Mouse (Mus musculus) lung, embryonic 16.5 days (tissue): ENCODE data around the gene Wars. TPM values are rescaled to one million over a fixed set of nuclear protein-coding genes. Genes with fewer than 3 reads are reported as not detected.

Experiments used
- ATAC-seq: fragments of 200-750 bp; cut with Nextera tagmentation; 2 replicates; pipeline ENCODE4 v1.8.0; 2017; ENCODE audit warnings: low read depth, mild to moderate bottlenecking, moderate library complexity
- H3K27ac ChIP-seq: fragments of 300-500 bp; sonication (generic); 2 replicates; pipeline ENCODE4 v1.5.1; 2014; ENCODE audit warnings: mild to moderate bottlenecking, control low read depth, low read length
- H3K27me3 ChIP-seq: fragments of 300-500 bp; sonication (generic); 2 replicates; pipeline ENCODE4 v1.6.1; 2014; ENCODE audit warnings: low read depth, low read length, mixed read lengths; ENCODE audit not compliant: control insufficient read depth, insufficient read depth
- H3K36me3 ChIP-seq: fragments of 300-500 bp; sonication (generic); 2 replicates; pipeline ENCODE4 v1.6.1; 2014; ENCODE audit warnings: low read length; ENCODE audit not compliant: control insufficient read depth, insufficient read depth
- H3K4me1 ChIP-seq: fragments of 300-500 bp; sonication (generic); replicated peaks from 2 replicates; pipeline ENCODE4 v1.6.1; 2014; ENCODE audit warnings: low read length, mixed read lengths; ENCODE audit not compliant: control insufficient read depth, insufficient read depth
- H3K4me2 ChIP-seq: fragments of 300-500 bp; sonication (generic); 2 replicates; pipeline ENCODE4 v1.6.1; 2014; ENCODE audit warnings: low read depth, low read length, control low read depth
- H3K4me3 ChIP-seq: fragments of 300-500 bp; sonication (generic); 2 replicates; pipeline ENCODE4 v1.5.1; 2014; ENCODE audit warnings: mild to moderate bottlenecking, low read length, control low read depth
- H3K9ac ChIP-seq: fragments of 300-500 bp; sonication (generic); 2 replicates; pipeline ENCODE4 v1.6.1; 2014; ENCODE audit warnings: low read length, control low read depth
- H3K9me3 ChIP-seq: fragments of 300-500 bp; sonication (generic); 2 replicates; pipeline ENCODE4 v1.6.1; 2016; ENCODE audit warnings: low read length; ENCODE audit not compliant: control insufficient read depth
- whole genome bisulfite sequencing: fragments of 180-500 bp; shearing (Covaris S2); extraction: QIAGEN DNeasy Blood & Tissue Kit; methylation state at CpG from one replicate; pipeline ENCODE4 v1.1.7; 2014; 5-methylcytosine and 5-hydroxymethylcytosine counted together
- polyA plus RNA-seq: library from polyadenylated mRNA; unstranded; fragments of >200 nt; fragmentation: Nextera tagmentation; extraction: Ambion mirVana; gene quantifications from 2 replicates; pipeline ENCODE4 v1.2.1, GENCODE M21; 2015

Gene Wars
- polyA plus RNA-seq, 1 experiment from 2014 or later = 77.8 TPM

DNA sequence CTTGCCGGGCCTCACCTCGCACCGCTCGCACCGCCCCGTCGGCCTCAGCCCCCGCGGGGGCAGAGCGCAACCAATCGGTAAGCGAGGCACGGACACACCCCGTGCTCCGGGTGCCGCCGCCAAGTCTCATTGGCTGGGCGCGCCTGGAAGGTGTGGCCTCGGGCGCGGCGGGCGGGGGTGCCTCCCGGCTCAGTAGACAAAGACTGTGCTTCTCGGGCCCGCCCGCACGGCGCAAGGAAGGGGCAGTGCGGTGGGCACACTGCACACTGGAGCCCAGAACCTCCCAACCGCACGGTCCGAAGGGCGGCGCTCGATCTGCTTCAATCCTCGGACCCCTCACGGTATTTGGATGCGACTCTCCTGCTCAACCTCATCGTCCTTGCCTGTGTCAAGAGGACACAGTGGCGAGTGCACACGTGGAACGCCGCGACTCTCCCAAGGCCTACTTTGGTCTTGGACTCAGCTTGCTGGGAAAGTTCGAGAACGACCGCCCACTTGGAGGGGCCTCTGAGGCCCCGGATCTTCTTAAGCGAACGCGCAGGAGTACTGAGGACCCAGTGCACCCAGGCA lies 58.0 kb downstream of the Wars start, which contains the start of the genes Slc25a29 and Slc25a47:
Gene Slc25a29 (minus strand): TSS at position 44 of the 570 bp plus-strand sequence.
Gene Slc25a47 (plus strand): TSS at position 207 of the 570 bp plus-strand sequence.
- Histone ChIP-seq H3K27ac (peak within 1 kb of the TSS; percentile 83), H3K4me1 (peaks cover 30% of the 10 kb centered on the region), H3K27me3 (no peaks in the 10 kb centered on the region), H3K4me3 (peak within 1 kb of the TSS; percentile 77), H3K9ac (peak within 1 kb of the TSS; percentile 89), H3K9me3 (no peaks in the 10 kb centered on the region), H3K36me3 (0 out of 2 replicates have a peak, but pooled peaks cover under 1% of the 10 kb centered on the region), H3K4me2 (peak within 1 kb of the TSS; percentile 91)
- ATAC-seq = peak; percentile 98
- under 1% methylated on average over 48 of the region's 53 CpGs for WGBS

DNA sequence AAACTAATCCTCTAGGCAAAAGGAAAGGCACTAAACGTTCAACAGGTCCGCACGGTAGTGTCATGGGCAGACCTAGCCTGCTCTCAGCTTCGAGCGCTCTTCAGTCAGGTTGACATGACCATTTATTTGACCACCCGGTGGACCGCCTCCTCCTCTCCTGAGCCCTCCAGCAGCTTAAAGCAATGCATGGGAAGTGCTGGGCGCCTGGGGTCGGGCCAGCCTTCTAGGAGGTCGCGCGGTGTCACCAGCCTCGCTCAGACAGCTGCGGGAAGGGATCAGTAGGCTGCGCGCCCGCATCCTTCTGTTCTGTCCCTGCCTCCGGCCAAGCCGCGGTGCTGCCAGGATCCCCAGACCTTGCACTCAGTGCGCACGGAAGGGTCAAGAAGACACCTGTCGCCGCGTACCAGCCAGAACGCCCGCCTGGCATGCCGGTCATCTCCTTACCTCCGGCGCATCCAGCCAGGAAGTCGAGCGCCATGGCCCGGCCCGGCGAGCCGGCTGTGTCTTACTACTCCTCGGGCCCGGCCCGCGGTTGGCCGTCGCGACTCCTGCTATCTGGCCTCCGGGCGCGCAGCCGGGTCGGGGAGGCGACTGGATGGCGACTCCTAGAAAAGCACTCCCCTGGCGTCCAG lies 58.6 kb downstream of the Wars start:
- peak; percentile 3; the same call in 1 of the 2 replicates for ATAC-seq
- Histone ChIP-seq H3K27me3 (no peaks in the 10 kb centered on the region), H3K9me3 (no peaks in the 10 kb centered on the region), H3K27ac (0 out of 2 replicates have a peak overlapping the region, but pooled peaks have one; percentile 43), H3K9ac (peak overlapping the region; percentile 77), H3K4me2 (peak overlapping the region; percentile 79), H3K4me1 (peaks cover 30% of the 10 kb centered on the region), H3K36me3 (no peaks in the 10 kb centered on the region), H3K4me3 (peak overlapping the region; percentile 77)
- under 1% methylated on average over 51 of the region's 51 CpGs for WGBS

DNA sequence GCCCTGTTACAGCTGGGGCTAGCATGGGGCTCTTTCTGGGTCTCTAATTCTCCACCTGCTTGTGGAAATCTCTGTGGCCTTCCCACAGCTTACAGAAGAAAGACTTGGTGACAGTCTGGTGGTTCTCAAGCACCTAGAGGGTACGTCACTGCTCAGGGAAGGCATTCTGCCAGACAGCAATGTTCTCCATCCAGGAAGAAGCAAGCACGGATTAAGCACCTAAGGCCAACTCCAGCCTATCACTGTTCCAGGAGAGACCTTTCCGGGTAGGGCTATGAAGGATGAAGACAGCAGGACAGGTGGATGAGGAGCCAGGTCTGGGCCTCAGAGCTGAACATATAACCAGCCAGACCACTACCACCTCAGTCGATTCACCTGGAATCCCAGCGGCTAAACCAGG lies 59.2 kb downstream of the Wars start:
- H3K4me1 ChIP-seq = peaks cover 30% of the 10 kb centered on the region
- H3K9me3 ChIP-seq = no peaks in the 10 kb centered on the region
- H3K36me3 ChIP-seq = no peaks in the 10 kb centered on the region
- H3K9ac ChIP-seq = peak overlapping the region; percentile 77
- no peaks in the 10 kb centered on the region for H3K27me3 ChIP-seq
- H3K4me2 ChIP-seq = peak overlapping the region; percentile 79
- peak overlapping the region; percentile 77 for H3K4me3 ChIP-seq
- ATAC-seq = no peak
- no peak overlapping the region for H3K27ac ChIP-seq
- WGBS = 36% methylated on average over 5 of the region's 5 CpGs

DNA sequence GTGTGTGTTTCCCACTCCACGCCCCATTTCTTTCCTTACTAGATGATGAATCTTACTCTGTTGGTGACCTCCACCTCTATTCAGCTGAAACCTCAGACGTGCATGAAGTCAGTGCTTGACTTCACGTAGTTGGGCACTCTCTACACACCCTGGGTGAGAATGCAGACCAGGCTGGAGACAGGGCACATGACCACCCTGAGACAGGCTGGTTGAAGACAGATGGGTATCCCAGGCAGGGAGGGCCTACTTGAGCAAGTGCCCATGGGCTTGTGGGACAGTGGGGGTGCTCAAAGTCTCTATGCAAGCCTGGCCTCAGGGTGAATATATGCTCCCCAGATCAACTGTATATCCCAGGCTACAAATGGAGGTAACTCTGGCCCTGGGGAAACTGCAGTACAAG lies 59.6 kb downstream of the Wars start:
- H3K9me3 ChIP-seq = no peaks in the 10 kb centered on the region
- WGBS = 73% methylated on average over 3 of the region's 3 CpGs
- no peak overlapping the region for H3K27ac ChIP-seq
- no peak overlapping the region for H3K4me3 ChIP-seq
- no peak overlapping the region for H3K9ac ChIP-seq
- H3K27me3 ChIP-seq = no peaks in the 10 kb centered on the region
- no peak for ATAC-seq
- H3K4me2 ChIP-seq = no peak overlapping the region
- no peaks in the 10 kb centered on the region for H3K36me3 ChIP-seq
- H3K4me1 ChIP-seq = peaks cover 30% of the 10 kb centered on the region

DNA sequence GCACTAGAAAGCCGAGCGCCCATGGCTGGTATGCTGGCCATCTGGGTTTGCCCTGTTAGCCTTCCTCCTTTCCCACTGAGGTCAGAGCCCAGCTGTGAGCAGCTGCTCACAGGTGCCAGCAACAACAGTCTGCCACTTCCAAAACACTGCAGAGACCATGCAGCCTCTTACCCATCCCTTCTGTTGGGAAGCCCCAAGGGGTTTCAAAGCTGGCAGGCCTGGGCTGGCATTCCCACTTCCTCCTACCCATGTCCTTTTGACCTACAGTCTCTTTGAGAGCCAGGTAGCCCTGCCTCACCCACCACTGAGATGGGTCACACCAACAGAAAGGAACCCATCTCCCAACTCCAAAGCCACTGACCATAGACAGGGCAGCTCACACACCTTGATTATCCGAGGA lies 60.6 kb downstream of the Wars start:
- peaks cover 30% of the 10 kb centered on the region for H3K4me1 ChIP-seq

DNA sequence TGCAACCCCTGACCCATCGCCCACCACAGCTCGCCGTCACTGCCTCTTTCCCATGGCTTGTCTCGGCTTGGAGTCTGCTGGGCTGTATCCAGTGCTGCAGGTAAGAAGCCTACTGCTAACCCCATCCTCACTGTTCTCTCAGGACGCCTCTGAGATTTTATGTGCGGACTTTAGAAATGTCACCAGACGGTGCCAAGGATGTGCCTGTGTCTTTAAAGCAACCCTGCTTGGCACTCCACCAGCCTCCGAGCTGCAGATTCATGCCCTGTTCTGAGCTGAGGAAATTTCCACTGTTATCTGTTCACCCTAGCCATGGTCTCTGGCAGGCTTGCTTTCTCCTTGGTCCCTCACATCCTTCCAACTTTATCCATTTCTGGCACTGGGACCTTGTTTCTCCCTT lies 61.1 kb downstream of the Wars start:
- no peaks in the 10 kb centered on the region for H3K36me3 ChIP-seq
- H3K4me2 ChIP-seq = no peak overlapping the region
- H3K4me3 ChIP-seq = no peak overlapping the region
- H3K4me1 ChIP-seq = peaks cover 27% of the 10 kb centered on the region
- no peaks in the 10 kb centered on the region for H3K9me3 ChIP-seq
- no peak overlapping the region for H3K27ac ChIP-seq
- H3K9ac ChIP-seq = no peak overlapping the region
- no peaks in the 10 kb centered on the region for H3K27me3 ChIP-seq
- no peak for ATAC-seq
- 86% methylated on average over 8 of the region's 8 CpGs for WGBS

More for the DNA sequence above, 60.6 kb downstream of the Wars start:
- no peak overlapping the region for H3K4me2 ChIP-seq
- no peak overlapping the region for H3K9ac ChIP-seq
- H3K27ac ChIP-seq = no peak overlapping the region
- no peaks in the 10 kb centered on the region for H3K36me3 ChIP-seq
- H3K4me3 ChIP-seq = no peak overlapping the region
- ATAC-seq = no peak
- no peaks in the 10 kb centered on the region for H3K27me3 ChIP-seq
- H3K9me3 ChIP-seq = no peaks in the 10 kb centered on the region
- whole genome bisulfite sequencing = 88% methylated on average over 3 of the region's 3 CpGs

DNA sequence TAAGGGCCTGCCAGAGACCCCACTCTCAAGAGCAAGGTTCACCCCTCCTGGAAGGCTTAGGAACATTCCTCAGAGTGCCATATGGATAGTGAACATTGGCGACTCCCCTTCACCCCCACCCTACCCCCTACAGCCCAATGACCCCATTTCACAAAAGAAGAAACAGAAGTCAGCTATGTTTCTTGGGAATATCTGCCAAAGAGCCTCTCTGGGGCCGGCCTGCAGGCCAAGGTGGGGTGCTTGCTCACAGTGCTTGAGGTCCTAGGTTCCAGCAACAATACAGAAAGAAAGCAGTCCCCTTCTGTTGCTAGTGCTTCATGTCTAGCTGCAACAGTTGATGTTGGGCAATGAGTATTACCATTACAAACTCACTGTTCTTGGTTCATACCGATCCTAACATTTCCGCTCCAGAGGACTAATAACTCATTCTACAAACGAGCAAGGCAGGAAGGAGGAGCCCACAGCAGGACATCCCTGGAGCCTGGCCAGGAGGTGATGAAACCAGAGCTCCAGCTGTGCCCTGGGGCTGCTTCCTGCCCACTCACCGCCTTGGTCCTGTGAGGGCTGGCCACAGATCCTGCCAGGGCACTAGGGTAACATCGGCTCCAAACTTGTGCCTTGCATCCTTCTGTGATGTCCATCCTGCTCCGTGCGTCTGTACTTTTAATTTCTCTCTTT lies 61.9 kb downstream of the Wars start:
- Histone ChIP-seq H3K4me3 (no peak overlapping the region), H3K4me2 (no peak overlapping the region), H3K9me3 (no peaks in the 10 kb centered on the region), H3K4me1 (peaks cover 20% of the 10 kb centered on the region), H3K27ac (peak overlapping the region; percentile 64), H3K9ac (no peak overlapping the region), H3K27me3 (no peaks in the 10 kb centered on the region), H3K36me3 (peaks cover 3% of the 10 kb centered on the region)
- WGBS = 46% methylated on average over 9 of the region's 9 CpGs
- ATAC-seq = no peak

DNA sequence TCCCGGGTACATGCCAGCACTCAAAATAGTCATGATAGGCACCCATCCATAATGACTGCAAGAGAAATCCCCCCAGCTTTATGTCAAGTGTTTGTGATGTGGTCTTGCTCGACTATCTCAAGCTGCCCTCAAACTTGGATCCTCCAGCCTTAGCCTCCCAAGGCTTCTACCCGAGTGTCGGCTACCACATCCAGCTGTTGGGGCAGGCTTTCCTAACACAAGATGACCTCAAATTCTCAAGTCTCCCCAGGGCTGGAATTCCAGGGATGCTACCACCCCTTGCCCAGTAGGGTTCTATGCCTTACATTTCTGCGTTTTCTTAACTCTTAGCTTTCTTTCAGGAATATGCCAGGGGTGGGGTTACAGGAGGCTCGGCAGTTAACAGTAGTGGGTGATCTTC lies 63.6 kb downstream of the Wars start:
- ATAC-seq = no peak
- peaks cover 8% of the 10 kb centered on the region for H3K36me3 ChIP-seq
- no peak overlapping the region for H3K4me2 ChIP-seq
- H3K4me1 ChIP-seq = peaks cover 16% of the 10 kb centered on the region
- WGBS = 57% methylated on average over 6 of the region's 6 CpGs
- no peak overlapping the region for H3K4me3 ChIP-seq
- no peaks in the 10 kb centered on the region for H3K9me3 ChIP-seq
- H3K27me3 ChIP-seq = no peaks in the 10 kb centered on the region
- H3K9ac ChIP-seq = no peak overlapping the region
- no peak overlapping the region for H3K27ac ChIP-seq

DNA sequence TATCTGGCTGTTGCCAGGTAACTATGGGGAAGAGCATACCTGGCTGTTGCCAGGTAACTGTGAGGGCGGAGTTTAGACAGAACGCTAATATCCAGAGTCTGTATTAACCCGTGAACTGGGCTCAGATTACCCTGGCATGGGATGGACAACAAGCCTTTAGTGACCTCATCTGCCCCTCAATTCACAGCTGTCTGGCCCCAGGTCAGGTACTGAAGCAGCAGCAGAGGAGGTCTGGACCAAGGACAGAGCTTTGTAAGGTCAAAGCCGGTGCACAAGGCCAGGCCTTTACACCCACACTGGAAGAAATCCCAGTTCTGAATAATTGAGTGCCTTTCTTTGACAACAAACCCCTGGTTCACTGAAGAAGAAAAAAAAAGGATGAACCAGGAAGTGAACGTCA lies 64.3 kb downstream of the Wars start:
- 54% methylated on average over 5 of the region's 5 CpGs for WGBS
- no peak for ATAC-seq

More for the DNA sequence above, 64.3 kb downstream of the Wars start:
- H3K9ac ChIP-seq = no peak overlapping the region
- no peak overlapping the region for H3K4me2 ChIP-seq
- H3K9me3 ChIP-seq = no peaks in the 10 kb centered on the region
- no peak overlapping the region for H3K27ac ChIP-seq
- no peak overlapping the region for H3K4me3 ChIP-seq
- peaks cover 8% of the 10 kb centered on the region for H3K36me3 ChIP-seq
- H3K4me1 ChIP-seq = peaks cover 9% of the 10 kb centered on the region
- no peaks in the 10 kb centered on the region for H3K27me3 ChIP-seq
